Mouse (Mus musculus) forelimb bud, embryonic 11.5 days (tissue): ENCODE measurements around the gene Ugt8a.
A peak's percentile ranks its signal among the peaks of the same experiment; 100 is the strongest.

Source experiments
- DNase-seq: peaks from one replicate; pipeline ENCODE4 v3.0.0-alpha.2; 2012; ENCODE audit warnings: low read depth, low spot score

Ugt8a gene

GRCm38 (mm10) chr3:125938092-125938755 is at the start of gene Ugt8a:
TSS of gene Ugt8a (minus strand) at chr3:125938619.
- DNase-seq, result peak; percentile 12

GRCm38 (mm10) chr3:125986639-125987038 is 48.2 kb upstream of the Ugt8a start:
- DNase-seq, result no peak

GRCm38 (mm10) chr3:125983707-125984420 is 45.4 kb upstream of the Ugt8a start:
- DNase-seq, result no peak

- DNase-seq, result no peak
Measured at GRCm38 (mm10) chr3:125979475-125979874, 41.1 kb upstream of the Ugt8a start.

- DNase-seq, result no peak
Measured at GRCm38 (mm10) chr3:125975899-125976298, 37.5 kb upstream of the Ugt8a start.

- no peak for DNase-seq
Measured at GRCm38 (mm10) chr3:125969458-125969857, 31.0 kb upstream of the Ugt8a start.

- DNase-seq, result no peak
Measured at GRCm38 (mm10) chr3:125956196-125956885, 17.9 kb upstream of the Ugt8a start.

- no peak for DNase-seq
Measured at GRCm38 (mm10) chr3:125954881-125955280, 16.5 kb upstream of the Ugt8a start.

- DNase-seq, result no peak
Measured at GRCm38 (mm10) chr3:125940811-125941210, 2.4 kb upstream of the Ugt8a start.

GRCm38 (mm10) chr3:125938756-125939109 is 314 bp upstream of the Ugt8a start:
- peak; percentile 33 for DNase-seq

- DNase-seq, result peak; percentile 6
Measured at GRCm38 (mm10) chr3:125937536-125938091, 805 bp downstream of the Ugt8a start.

GRCm38 (mm10) chr3:125935796-125936195 is 2.6 kb downstream of the Ugt8a start:
- DNase-seq, result no peak

GRCm38 (mm10) chr3:125932594-125933237 is 5.7 kb downstream of the Ugt8a start:
- DNase-seq, result no peak

GRCm38 (mm10) chr3:125931059-125931458 is 7.4 kb downstream of the Ugt8a start:
- DNase-seq, result no peak

GRCm38 (mm10) chr3:125920876-125921275 is 17.5 kb downstream of the Ugt8a start:
- DNase-seq, result no peak

- no peak for DNase-seq
Measured at GRCm38 (mm10) chr3:125898976-125899375, 39.4 kb downstream of the Ugt8a start.

GRCm38 (mm10) chr3:125887109-125887508 is 51.3 kb downstream of the Ugt8a start:
- no peak for DNase-seq

GRCm38 (mm10) chr3:125884879-125885278 is 53.5 kb downstream of the Ugt8a start:
- DNase-seq, result no peak

GRCm38 (mm10) chr3:125884423-125884822 is 54.0 kb downstream of the Ugt8a start:
- no peak for DNase-seq

GRCm38 (mm10) chr3:125883009-125883408 is 55.4 kb downstream of the Ugt8a start:
- DNase-seq, result no peak

GRCm38 (mm10) chr3:125881835-125882234 is 56.6 kb downstream of the Ugt8a start:
- no peak for DNase-seq

GRCm38 (mm10) chr3:125874371-125874770 is 64.0 kb downstream of the Ugt8a start:
- no peak for DNase-seq
